Mouse (Mus musculus): Measurements from ENCODE around the gene Rimbp3. TPM values are rescaled to one million over a fixed set of nuclear protein-coding genes. Genes with fewer than 3 reads are reported as not detected.

Gene Rimbp3
- polyA plus RNA-seq, 1 experiment, result 0.07 TPM

- WGBS, result 42% methylated on average over 3 of the region's 3 CpGs
- no peak for TF ChIP-seq POLR2A (IDR thresholded peaks at IDR 0.05; ENCODE audit: borderline replicate concordance, extremely low read depth, low read depth, low read length)
- no peak for TF ChIP-seq CTCF (IDR thresholded peaks at IDR 0.05; ENCODE audit: insufficient read depth, low read length)
- Histone ChIP-seq H3K4me3 (replicated peaks; ENCODE audit: extremely low read depth, low read depth, low read length) (no peak overlapping the region), H3K4me1 (ENCODE audit: control insufficient read depth, insufficient read depth, low read length) (no peaks in the 10 kb centered on the region)
- DNase-seq, result peak; percentile 87
These were observed 43.1 kb downstream of the Rimbp3 start for GRCm38 (mm10) chr16:17251539-17251938.

GRCm38 (mm10) chr16:17252086-17252726 lies 43.8 kb downstream of the Rimbp3 start:
- WGBS, result 68% methylated on average over 3 of the region's 3 CpGs
- TF ChIP-seq CTCF (IDR thresholded peaks at IDR 0.05; ENCODE audit: insufficient read depth, low read length) (no peak), POLR2A (IDR thresholded peaks at IDR 0.05; ENCODE audit: borderline replicate concordance, extremely low read depth, low read depth, low read length) (no peak)
- DNase-seq, result no peak
- H3K4me3 ChIP-seq (replicated peaks; ENCODE audit: extremely low read depth, low read depth, low read length), result no peak overlapping the region
- H3K4me1 ChIP-seq (ENCODE audit: control insufficient read depth, insufficient read depth, low read length), result no peaks in the 10 kb centered on the region

- Histone ChIP-seq H3K4me1 (ENCODE audit: control insufficient read depth, insufficient read depth, low read length) (no peaks in the 10 kb centered on the region), H3K4me3 (replicated peaks; ENCODE audit: extremely low read depth, low read depth, low read length) (no peak overlapping the region)
- DNase-seq, result no peak
- WGBS, result 77% methylated on average over 7 of the region's 7 CpGs
- TF ChIP-seq POLR2A (IDR thresholded peaks at IDR 0.05; ENCODE audit: borderline replicate concordance, extremely low read depth, low read depth, low read length), result no peak
- no peak for TF ChIP-seq CTCF (IDR thresholded peaks at IDR 0.05; ENCODE audit: insufficient read depth, low read length)
These were observed 44.4 kb downstream of the Rimbp3 start for GRCm38 (mm10) chr16:17252841-17253240.

GRCm38 (mm10) chr16:17254005-17254597 lies 45.7 kb downstream of the Rimbp3 start:
- DNase-seq, result no peak
- TF ChIP-seq POLR2A (IDR thresholded peaks at IDR 0.05; ENCODE audit: borderline replicate concordance, extremely low read depth, low read depth, low read length), result no peak
- no peak for TF ChIP-seq CTCF (IDR thresholded peaks at IDR 0.05; ENCODE audit: insufficient read depth, low read length)
- 61% methylated on average over 4 of the region's 4 CpGs for WGBS
- Histone ChIP-seq H3K4me1 (ENCODE audit: control insufficient read depth, insufficient read depth, low read length) (no peaks in the 10 kb centered on the region), H3K4me3 (replicated peaks; ENCODE audit: extremely low read depth, low read depth, low read length) (no peak overlapping the region)

GRCm38 (mm10) chr16:17255270-17255669 lies 46.9 kb downstream of the Rimbp3 start:
- DNase-seq, result no peak
- Histone ChIP-seq H3K4me1 (ENCODE audit: control insufficient read depth, insufficient read depth, low read length) (no peaks in the 10 kb centered on the region), H3K4me3 (replicated peaks; ENCODE audit: extremely low read depth, low read depth, low read length) (no peak overlapping the region)
- WGBS, result 74% methylated on average over 2 of the region's 2 CpGs
- TF ChIP-seq POLR2A (IDR thresholded peaks at IDR 0.05; ENCODE audit: borderline replicate concordance, extremely low read depth, low read depth, low read length) (no peak), CTCF (IDR thresholded peaks at IDR 0.05; ENCODE audit: insufficient read depth, low read length) (no peak)

- Histone ChIP-seq H3K4me1 (ENCODE audit: control insufficient read depth, insufficient read depth, low read length) (no peaks in the 10 kb centered on the region), H3K4me3 (replicated peaks; ENCODE audit: extremely low read depth, low read depth, low read length) (no peak overlapping the region)
- DNase-seq, result no peak
- no peak for TF ChIP-seq CTCF (IDR thresholded peaks at IDR 0.05; ENCODE audit: insufficient read depth, low read length)
- TF ChIP-seq POLR2A (IDR thresholded peaks at IDR 0.05; ENCODE audit: borderline replicate concordance, extremely low read depth, low read depth, low read length), result no peak
- WGBS, result 79% methylated on average over 9 of the region's 9 CpGs
These were observed 49.0 kb downstream of the Rimbp3 start for GRCm38 (mm10) chr16:17257359-17257821.

GRCm38 (mm10) chr16:17258917-17259316 lies 50.5 kb downstream of the Rimbp3 start:
- H3K4me1 ChIP-seq (ENCODE audit: control insufficient read depth, insufficient read depth, low read length), result no peaks in the 10 kb centered on the region
- DNase-seq, result no peak
- no peak for TF ChIP-seq POLR2A (IDR thresholded peaks at IDR 0.05; ENCODE audit: borderline replicate concordance, extremely low read depth, low read depth, low read length)
- TF ChIP-seq CTCF (IDR thresholded peaks at IDR 0.05; ENCODE audit: insufficient read depth, low read length), result no peak
- no peak overlapping the region for H3K4me3 ChIP-seq (replicated peaks; ENCODE audit: extremely low read depth, low read depth, low read length)
- 96% methylated on average over 12 of the region's 12 CpGs for WGBS

- 77% methylated on average over 1 of the region's 1 CpGs for WGBS
- no peak for DNase-seq
- Histone ChIP-seq H3K4me3 (replicated peaks; ENCODE audit: extremely low read depth, low read depth, low read length) (no peak overlapping the region), H3K4me1 (ENCODE audit: control insufficient read depth, insufficient read depth, low read length) (no peaks in the 10 kb centered on the region)
- TF ChIP-seq POLR2A (IDR thresholded peaks at IDR 0.05; ENCODE audit: borderline replicate concordance, extremely low read depth, low read depth, low read length) (no peak), CTCF (IDR thresholded peaks at IDR 0.05; ENCODE audit: insufficient read depth, low read length) (no peak)
These were observed 52.9 kb downstream of the Rimbp3 start for GRCm38 (mm10) chr16:17261341-17261740.

Other genes starting within 250 kb of the Rimbp3 start
- 44.2 and 61.0 TPM in 2 replicates for gene Mapk1, start 225.2 kb upstream of the Rimbp3 start, polyA plus RNA-seq (2012; rRNA removed)
- 1.2 and 2.2 TPM in 2 replicates for gene Ypel1, start 138.9 kb upstream of the Rimbp3 start, polyA plus RNA-seq (2012; rRNA removed)
- gene Ppil2, start 97.3 kb upstream of the Rimbp3 start, polyA plus RNA-seq (2012; rRNA removed), result 66.5 and 74.0 TPM in 2 replicates
- 0.89 and 1.2 TPM in 2 replicates for gene 2610318N02Rik, start 83.4 kb upstream of the Rimbp3 start, polyA plus RNA-seq (2012; rRNA removed)
- gene Sdf2l1, start 76.2 kb upstream of the Rimbp3 start, polyA plus RNA-seq (2012; rRNA removed), result 29.1 and 37.2 TPM in 2 replicates
- 5.7 and 6.2 TPM in 2 replicates for gene Ydjc, start 64.0 kb upstream of the Rimbp3 start, polyA plus RNA-seq (2012; rRNA removed)
- 0.91 TPM in 2 replicates for gene Ccdc116, start 61.4 kb upstream of the Rimbp3 start, polyA plus RNA-seq (2012; rRNA removed)
- 40.4 and 51.2 TPM in 2 replicates for gene Ube2l3, start 6.0 kb upstream of the Rimbp3 start, polyA plus RNA-seq (2012; rRNA removed)
- gene Hic2, start 25.0 kb downstream of the Rimbp3 start, polyA plus RNA-seq (2012; rRNA removed), result 2.0 and 2.2 TPM in 2 replicates
- 7.0 and 8.6 TPM in 2 replicates for gene Tmem191c, start 67.5 kb downstream of the Rimbp3 start, polyA plus RNA-seq (2012; rRNA removed)
- 0.93 and 1.7 TPM in 2 replicates for gene Serpind1, start 122.8 kb downstream of the Rimbp3 start, polyA plus RNA-seq (2012; rRNA removed)
- 4.6 and 7.3 TPM in 2 replicates for gene Snap29, start 197.4 kb downstream of the Rimbp3 start, polyA plus RNA-seq (2012; rRNA removed)
- gene Pi4ka, start 197.7 kb downstream of the Rimbp3 start, polyA plus RNA-seq (2012; rRNA removed), result 38.0 and 55.9 TPM in 2 replicates
- 56.5 and 63.3 TPM in 2 replicates for gene Crkl, start 243.4 kb downstream of the Rimbp3 start, polyA plus RNA-seq (2012; rRNA removed)